Mouse (Mus musculus): ENCODE data around the gene Dhx16. TPM values are rescaled to one million over a fixed set of nuclear protein-coding genes. Genes with fewer than 3 reads are reported as not detected.
A peak's percentile ranks its signal among the peaks of the same experiment; 100 is the strongest.
"Not testable (repeated sequence)": the region's sequence is repeated elsewhere in the genome, so short reads cannot be mapped to it uniquely, and the experiment has no call there.

Gene Dhx16
- 10 to 100 TPM; 43.3 to 48.3 TPM for total RNA-seq (2021)
- long read RNA-seq, experiment 1, transcript Dhx16-201 (20 exons, 3,351 nt) = major isoform, 26 of 38 reads
- long read RNA-seq, experiment 1, partial matches to known transcripts = 3 of 38 reads
- long read RNA-seq, experiment 1, other reads (novel, unspliced or antisense) = 9 of 38 reads
- long read RNA-seq, experiment 2, transcript Dhx16-201 (20 exons, 3,351 nt) = major isoform, 71 of 106 reads
- long read RNA-seq, experiment 2, partial matches to known transcripts = 15 of 106 reads
- long read RNA-seq, experiment 2, other reads (novel, unspliced or antisense) = 19 of 106 reads

GRCm38 (mm10) chr17:35879245-35880057 lies at the start of gene Dhx16:
Gene Dhx16 (plus strand): TSS chr17:35879819.
- DNase-seq (ENCODE audit: low spot score in 2 of 2) = peak; percentile 91 to 96

GRCm38 (mm10) chr17:35832400-35833238 lies 47.0 kb upstream of the Dhx16 start:
- no peak for DNase-seq (ENCODE audit: low spot score in 2 of 2)

- no peak for DNase-seq (ENCODE audit: low spot score in 2 of 2)
Measured at GRCm38 (mm10) chr17:35833239-35833751, 46.3 kb upstream of the Dhx16 start.

GRCm38 (mm10) chr17:35833894-35834293 lies 45.7 kb upstream of the Dhx16 start:
- DNase-seq (ENCODE audit: low spot score in 2 of 2) = no peak

GRCm38 (mm10) chr17:35834696-35835422 lies 44.8 kb upstream of the Dhx16 start:
- DNase-seq (ENCODE audit: low spot score in 2 of 2) = no peak

GRCm38 (mm10) chr17:35835424-35836140 lies 44.0 kb upstream of the Dhx16 start:
- DNase-seq (ENCODE audit: low spot score in 2 of 2) = no peak

- DNase-seq (ENCODE audit: low spot score in 2 of 2) = peak; percentile 83 to 84
Measured at GRCm38 (mm10) chr17:35836178-35836965, 43.2 kb upstream of the Dhx16 start.

- peak; percentile 79 to 89 for DNase-seq (ENCODE audit: low spot score in 2 of 2)
Measured at GRCm38 (mm10) chr17:35836991-35837422, 42.6 kb upstream of the Dhx16 start.

GRCm38 (mm10) chr17:35837487-35837886 lies 42.1 kb upstream of the Dhx16 start:
- peak; percentile 46 to 49 for DNase-seq (ENCODE audit: low spot score in 2 of 2)

- DNase-seq (ENCODE audit: low spot score in 2 of 2) = peak; percentile 92 to 95
Measured at GRCm38 (mm10) chr17:35838122-35838544, 41.5 kb upstream of the Dhx16 start, which contains the start of gene Tubb5. Gene Tubb5 (minus strand): TSS chr17:35838306.

GRCm38 (mm10) chr17:35838570-35838969 lies 41.0 kb upstream of the Dhx16 start:
- DNase-seq (ENCODE audit: low spot score in 2 of 2) = no peak

GRCm38 (mm10) chr17:35839002-35839401 lies 40.6 kb upstream of the Dhx16 start:
- not testable (repeated sequence) for DNase-seq (ENCODE audit: low spot score in 2 of 2)

GRCm38 (mm10) chr17:35840561-35840960 lies 39.1 kb upstream of the Dhx16 start:
- DNase-seq (ENCODE audit: low spot score in 2 of 2) = no peak

GRCm38 (mm10) chr17:35841076-35841950 lies 38.3 kb upstream of the Dhx16 start, which contains the start of gene Mdc1:
Gene Mdc1 (plus strand): TSS chr17:35841515.
- DNase-seq (ENCODE audit: low spot score in 2 of 2) = peak; percentile 94 to 96

GRCm38 (mm10) chr17:35842006-35842405 lies 37.6 kb upstream of the Dhx16 start:
- no peak for DNase-seq (ENCODE audit: low spot score in 2 of 2)

- DNase-seq (ENCODE audit: low spot score in 2 of 2) = peak in 1 of 2 experiments; percentile 19
Measured at GRCm38 (mm10) chr17:35843514-35843913, 36.1 kb upstream of the Dhx16 start.

- DNase-seq (ENCODE audit: low spot score in 2 of 2) = peak in 1 of 2 experiments; percentile 18
Measured at GRCm38 (mm10) chr17:35848112-35848511, 31.5 kb upstream of the Dhx16 start.

- no peak for DNase-seq (ENCODE audit: low spot score in 2 of 2)
Measured at GRCm38 (mm10) chr17:35850974-35851373, 28.6 kb upstream of the Dhx16 start.

All from adrenal gland, adult 18-20 months (tissue).